In genomic region chrX:99201081-99201480, GRCm38 (mm10) we compare ENCODE assay signal across 25 mouse cellular contexts.
DNase-seq lines count a peak whose midpoint lies in the region; ATAC-seq lines count a peak whose summit lies in the region.
"Had no signal": no experiment of that assay in that cellular context is flagged by ENCODE, and none has a peak within 500 bp of the region (broad histone marks: within the 10 kb centered on the region; RNA-seq: fewer than 3 reads in every experiment).

No protein-coding gene starts in this region.

- intact Hi-C loops in gastrocnemius, postnatal 14 days (cut with DNase I; ENCODE audit: low total_unique reads), result no loop called here
- intact Hi-C loops in heart, postnatal 10 days (cut with DNase I), result loop anchor here (2.0 kb wide), 2 partner anchors 62 to 92 kb away; no protein-coding TSS in a partner anchor

- ATAC-seq in heart, embryonic 12.5 days (ENCODE audit: insufficient number of reproducible peaks, low FRiP score), result no peak
- ATAC-seq: forebrain, embryonic 15.5 days; hindbrain, postnatal 0 days; intestine, embryonic 15.5 days; midbrain, embryonic 13.5 days had no signal

- no peaks in the 10 kb centered on the region for H3K9me3 ChIP-seq in heart, embryonic 12.5 days (replicated peaks)
- no peaks in the 10 kb centered on the region for H3K9me3 ChIP-seq in hindbrain, embryonic 10.5 days
- H3K9me3 ChIP-seq: forebrain, embryonic 15.5 days; G1E; hindbrain, embryonic 12.5 days; intestine, embryonic 15.5 days; midbrain, embryonic 13.5 days; neural tube, embryonic 13.5 days had no signal

- peak; percentile 13 for DNase-seq in gastrocnemius, adult 18-20 months (ENCODE audit: low spot score)
- no peak for DNase-seq in gastrocnemius, postnatal 14 days
- peak; percentile 48 for DNase-seq in heart, adult 8-10 months (ENCODE audit: low spot score)
- peak; percentile 44 to 47 for DNase-seq in heart, postnatal 10 days
- no peak for DNase-seq in right cerebral cortex, postnatal 25 days
- no peak for DNase-seq in hindbrain, embryonic 10.5 days (ENCODE audit: low spot score)
- DNase-seq: adrenal gland, adult 8-10 months; cerebellum, adult 8-10 months; cerebellum, postnatal 25 days; gastrocnemius, postnatal 10 days; liver; lung, adult 2 months; lung, postnatal 10 days; thymus, postnatal 14 days had no signal

- H3K27me3 ChIP-seq in heart, embryonic 12.5 days (replicated peaks), result peaks cover 25% of the 10 kb centered on the region; the same call in 1 of the 2 replicates
- H3K27me3 ChIP-seq in hindbrain, embryonic 10.5 days (ENCODE audit: insufficient read depth, poor library complexity, severe bottlenecking), result peaks cover 95% of the 10 kb centered on the region
- H3K27me3 ChIP-seq: forebrain, embryonic 15.5 days had no signal

- no peak overlapping the region for H3K9ac ChIP-seq in heart, embryonic 12.5 days
- H3K9ac ChIP-seq: forebrain, embryonic 15.5 days; hindbrain, embryonic 12.5 days; intestine, embryonic 15.5 days; liver, embryonic 14.5 days; midbrain, embryonic 13.5 days; neural tube, embryonic 13.5 days had no signal

- WGBS in heart, embryonic 12.5 days, result 60% methylated on average over 7 of the region's 7 CpGs
- WGBS in hindbrain, embryonic 10.5 days, result 76% methylated on average over 7 of the region's 7 CpGs

- H3K4me1 ChIP-seq in heart, embryonic 12.5 days (replicated peaks), result peaks cover 61% of the 10 kb centered on the region
- peaks cover 13% of the 10 kb centered on the region for H3K4me1 ChIP-seq in brown adipose tissue, adult 24 weeks (ENCODE audit: control insufficient read depth, insufficient read depth, insufficient read length, low read length)
- peaks cover 42% of the 10 kb centered on the region for H3K4me1 ChIP-seq in hindbrain, embryonic 10.5 days (replicated peaks)
- H3K4me1 ChIP-seq: intestine, embryonic 15.5 days had no signal

- no peak overlapping the region for H3K4me3 ChIP-seq in heart, embryonic 12.5 days
- H3K4me3 ChIP-seq in brown adipose tissue, adult 24 weeks (ENCODE audit: insufficient read depth, low read depth, low read length), result no peak overlapping the region
- no peak overlapping the region for H3K4me3 ChIP-seq in hindbrain, embryonic 10.5 days
- H3K4me3 ChIP-seq: forebrain, embryonic 15.5 days; hindbrain, embryonic 12.5 days; intestine, embryonic 15.5 days; midbrain, embryonic 13.5 days; neural tube, embryonic 13.5 days had no signal

- no peak overlapping the region for H3K4me2 ChIP-seq in heart, embryonic 12.5 days
- H3K4me2 ChIP-seq: forebrain, embryonic 15.5 days; hindbrain, embryonic 12.5 days; intestine, embryonic 15.5 days; midbrain, embryonic 13.5 days; neural tube, embryonic 13.5 days had no signal

- H3K27ac ChIP-seq in heart, embryonic 12.5 days (ENCODE audit: poor library complexity, severe bottlenecking), result no peak overlapping the region
- peak overlapping the region; percentile 98 for H3K27ac ChIP-seq in brown adipose tissue, adult 24 weeks (replicated peaks; ENCODE audit: low read depth, low read length)
- H3K27ac ChIP-seq in hindbrain, embryonic 10.5 days, result no peak overlapping the region
- H3K27ac ChIP-seq: forebrain, embryonic 15.5 days; hindbrain, embryonic 12.5 days; hindbrain, postnatal 0 days; intestine, embryonic 15.5 days; liver, embryonic 14.5 days; macrophage; midbrain, embryonic 13.5 days; neural tube, embryonic 13.5 days had no signal

- H3K36me3 ChIP-seq in heart, embryonic 12.5 days, result no peaks in the 10 kb centered on the region
- H3K36me3 ChIP-seq in hindbrain, embryonic 10.5 days, result no peaks in the 10 kb centered on the region
- H3K36me3 ChIP-seq: forebrain, embryonic 15.5 days; G1E; hindbrain, embryonic 12.5 days; intestine, embryonic 15.5 days; midbrain, embryonic 13.5 days; neural tube, embryonic 13.5 days had no signal

Comparison
In these comparisons a context has a peak if more than half of its experiments do, and no peak if none do; other contexts are left out.
1. DNase-seq: peak in gastrocnemius, adult 18-20 months (single experiment), heart, adult 8-10 months (single experiment) and heart, postnatal 10 days (2 of 2); none in gastrocnemius, postnatal 14 days (single experiment), right cerebral cortex, postnatal 25 days (single experiment) and hindbrain, embryonic 10.5 days (single experiment).